Mouse (Mus musculus) 3134 (cell line): ENCODE measurements around the gene Cfap65.
A peak's percentile ranks its signal among the peaks of the same experiment; 100 is the strongest.

Experiments used
- DNase-seq: peaks from one replicate; pipeline ENCODE4 v3.0.0-alpha.2; 2011; ENCODE audit warnings: low spot score; ENCODE audit not compliant: insufficient read length; ENCODE audit errors: extremely low read depth

The Cfap65 gene

DNA sequence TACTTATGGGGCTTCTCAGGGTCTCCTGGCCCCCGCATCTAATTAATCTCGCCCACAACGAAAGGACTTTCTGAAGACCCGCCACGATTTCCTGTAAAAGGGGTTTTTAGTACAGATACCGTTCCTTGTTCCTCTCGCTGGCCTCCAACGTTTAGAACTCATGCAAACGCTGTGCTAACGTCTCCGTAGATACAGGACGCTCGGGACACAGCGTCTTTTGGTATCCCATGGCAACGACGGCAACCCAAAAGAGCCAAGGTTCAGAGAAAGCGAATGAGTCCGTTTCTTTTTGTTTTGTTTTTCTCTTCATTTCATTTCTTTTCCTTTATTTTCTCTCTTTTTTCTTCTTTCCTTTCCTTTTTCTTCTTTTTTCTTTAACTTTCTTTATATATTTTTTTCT, at the start of gene Cfap65:
Gene Cfap65, minus strand, starts transcription at position 198 of the 400 bp plus-strand sequence.
- DNase-seq, result no peak

- no peak for DNase-seq
These were observed 41.6 kb upstream of the Cfap65 start for GRCm38 (mm10) chr1:74977001-74977400.

DNA sequence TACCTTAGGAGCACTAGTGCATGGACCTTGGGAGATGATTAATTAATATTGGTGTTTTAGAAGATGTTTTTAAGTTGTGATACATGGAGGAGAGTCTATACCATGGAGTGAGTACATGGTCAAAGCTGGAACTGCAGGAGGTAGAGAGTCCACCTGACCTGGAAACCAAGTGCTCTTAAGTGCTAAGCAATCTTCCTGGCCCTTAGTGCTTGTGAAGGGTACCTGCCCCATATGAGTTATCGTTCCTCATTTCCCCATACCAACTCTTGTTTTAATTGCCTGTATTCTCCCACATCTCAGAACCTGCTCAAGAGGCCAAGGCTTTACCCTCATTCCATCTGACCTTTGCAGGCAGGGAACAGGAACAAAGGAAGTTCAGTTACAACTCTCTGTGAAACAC, 40.5 kb upstream of the Cfap65 start:
- no peak for DNase-seq

GRCm38 (mm10) chr1:74973590-74973989, 38.2 kb upstream of the Cfap65 start:
- DNase-seq, result no peak

DNA sequence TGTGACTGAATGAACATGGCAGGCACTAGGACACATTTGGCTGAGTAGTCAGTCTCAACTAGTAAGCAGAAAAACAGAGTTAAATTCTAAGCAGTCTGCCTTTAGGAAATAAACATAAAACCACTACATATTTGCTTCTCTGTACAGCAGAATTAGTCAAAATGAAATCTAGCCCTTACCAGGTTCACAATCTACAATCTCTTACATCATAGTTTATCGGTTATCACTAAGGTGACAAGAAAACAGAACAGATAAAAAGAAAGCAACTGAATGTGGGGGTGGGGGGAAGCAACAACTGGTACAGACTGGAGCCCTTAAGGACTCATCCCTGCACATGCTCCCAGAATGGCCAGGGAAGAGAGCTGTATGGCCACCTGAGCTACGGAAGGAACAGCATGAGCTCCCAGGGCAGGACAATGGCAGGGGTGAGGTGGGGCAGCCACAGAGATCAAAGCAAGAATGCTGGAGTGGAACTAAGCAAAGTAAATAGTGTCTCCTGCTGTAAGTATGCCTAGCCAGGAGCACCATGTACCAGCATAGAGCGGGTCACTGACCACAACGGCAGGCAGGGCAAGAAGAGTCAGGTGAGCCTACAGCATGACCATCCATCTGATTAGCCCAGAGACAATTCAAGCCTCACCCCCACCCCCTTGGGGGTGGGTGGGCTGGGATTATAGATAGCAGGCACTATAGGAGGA, 36.1 kb upstream of the Cfap65 start:
- no peak for DNase-seq

GRCm38 (mm10) chr1:74967962-74968580, 32.7 kb upstream of the Cfap65 start:
- no peak for DNase-seq

DNA sequence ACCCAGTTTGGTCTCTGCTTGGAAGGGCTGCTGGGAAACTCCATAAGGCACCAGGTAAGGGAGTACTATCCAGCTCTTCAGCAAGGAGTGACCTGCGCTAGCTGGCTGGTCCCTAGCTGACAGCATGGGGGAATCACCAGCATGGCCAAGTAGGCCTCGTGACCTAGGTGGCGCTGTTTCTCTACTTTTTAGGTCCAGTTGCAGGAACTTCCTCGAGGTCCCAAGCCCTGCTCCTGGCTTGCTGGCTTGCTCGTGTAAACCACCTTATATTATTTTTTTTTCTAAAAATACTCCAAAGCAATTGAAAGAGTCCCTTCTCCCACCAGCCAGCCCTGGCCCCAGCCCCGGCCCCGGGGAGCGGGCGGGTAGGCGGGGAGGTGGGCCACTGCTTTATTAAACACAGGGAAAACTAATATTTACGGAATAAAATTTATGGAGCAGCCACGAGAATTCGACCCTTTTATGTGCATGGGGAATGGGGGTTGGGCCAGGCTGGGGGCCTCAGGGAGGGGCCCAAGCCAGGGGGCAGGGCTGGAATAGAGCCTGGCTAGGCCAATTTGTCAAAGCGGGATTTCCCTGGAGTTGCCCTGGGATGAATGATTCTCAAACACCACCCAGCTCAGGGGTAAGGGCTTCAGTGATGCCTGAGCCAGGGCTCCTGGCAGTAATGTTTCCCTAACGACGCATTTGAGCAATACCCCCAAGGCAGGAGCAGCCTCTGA, 29.3 kb upstream of the Cfap65 start:
- peak; percentile 42 for DNase-seq

DNA sequence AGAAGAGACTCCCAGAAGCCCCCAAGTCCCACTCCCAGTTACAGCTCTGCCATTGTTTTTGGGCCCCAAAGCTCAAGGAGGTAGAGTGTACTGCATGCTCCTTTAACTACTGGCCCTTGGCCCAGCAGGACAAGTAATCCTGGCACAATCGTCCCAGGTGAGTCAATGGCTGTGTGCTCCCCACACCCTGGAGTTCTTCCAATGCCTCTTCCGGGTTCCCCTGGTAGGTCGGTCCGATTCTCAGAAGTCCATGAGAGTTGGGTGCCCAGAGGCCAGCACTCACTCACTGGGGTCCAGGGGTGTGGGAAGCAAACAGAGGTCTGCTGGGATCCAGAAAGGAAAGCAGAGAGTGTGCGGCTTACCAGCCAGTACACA, 27.4 kb upstream of the Cfap65 start:
- no peak for DNase-seq

GRCm38 (mm10) chr1:74962126-74962852, 26.9 kb upstream of the Cfap65 start:
- DNase-seq, result no peak

DNA sequence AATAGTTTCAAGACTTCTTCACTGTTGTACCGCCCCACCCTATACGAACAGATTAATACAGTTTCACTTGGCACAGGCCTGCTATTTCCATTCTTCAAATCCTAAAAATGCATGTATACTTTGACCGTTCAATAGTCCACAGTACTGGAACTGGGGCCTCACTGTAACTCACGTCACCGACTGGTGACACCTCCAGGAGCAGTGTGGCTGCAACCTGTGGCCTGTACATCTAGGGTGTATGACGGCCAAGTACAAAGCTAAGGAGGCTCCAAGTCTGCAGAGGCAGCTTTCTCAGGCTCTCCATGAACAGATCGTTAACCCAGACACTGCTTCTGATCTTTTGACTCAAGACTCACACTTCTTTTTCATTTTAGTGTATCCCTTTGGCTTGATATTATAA, 26.3 kb upstream of the Cfap65 start:
- no peak for DNase-seq

DNA sequence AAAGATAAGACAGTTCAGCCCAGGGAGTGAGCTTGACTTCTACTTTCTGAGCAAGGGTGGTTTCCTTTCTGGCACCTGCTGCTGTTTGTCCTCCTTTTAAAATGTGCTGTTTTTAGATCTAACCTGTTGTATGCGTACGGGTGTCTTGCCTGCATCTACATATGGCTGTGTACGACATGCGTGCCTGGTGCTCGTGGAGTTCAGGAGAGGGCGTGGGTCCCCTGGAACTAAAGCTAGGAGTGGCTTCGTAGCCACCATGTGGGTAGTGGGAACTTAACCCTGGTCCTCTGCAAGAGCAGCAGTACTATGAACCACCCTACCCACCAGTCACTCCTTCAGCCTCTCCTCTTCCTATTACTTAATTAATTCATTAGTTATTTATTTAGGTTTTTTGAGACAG, 24.7 kb upstream of the Cfap65 start:
- DNase-seq, result no peak

GRCm38 (mm10) chr1:74951556-74952210, 16.3 kb upstream of the Cfap65 start, which contains the start of gene Ihh:
Gene Ihh (minus strand): TSS chr1:74951672.
- no peak for DNase-seq

DNA sequence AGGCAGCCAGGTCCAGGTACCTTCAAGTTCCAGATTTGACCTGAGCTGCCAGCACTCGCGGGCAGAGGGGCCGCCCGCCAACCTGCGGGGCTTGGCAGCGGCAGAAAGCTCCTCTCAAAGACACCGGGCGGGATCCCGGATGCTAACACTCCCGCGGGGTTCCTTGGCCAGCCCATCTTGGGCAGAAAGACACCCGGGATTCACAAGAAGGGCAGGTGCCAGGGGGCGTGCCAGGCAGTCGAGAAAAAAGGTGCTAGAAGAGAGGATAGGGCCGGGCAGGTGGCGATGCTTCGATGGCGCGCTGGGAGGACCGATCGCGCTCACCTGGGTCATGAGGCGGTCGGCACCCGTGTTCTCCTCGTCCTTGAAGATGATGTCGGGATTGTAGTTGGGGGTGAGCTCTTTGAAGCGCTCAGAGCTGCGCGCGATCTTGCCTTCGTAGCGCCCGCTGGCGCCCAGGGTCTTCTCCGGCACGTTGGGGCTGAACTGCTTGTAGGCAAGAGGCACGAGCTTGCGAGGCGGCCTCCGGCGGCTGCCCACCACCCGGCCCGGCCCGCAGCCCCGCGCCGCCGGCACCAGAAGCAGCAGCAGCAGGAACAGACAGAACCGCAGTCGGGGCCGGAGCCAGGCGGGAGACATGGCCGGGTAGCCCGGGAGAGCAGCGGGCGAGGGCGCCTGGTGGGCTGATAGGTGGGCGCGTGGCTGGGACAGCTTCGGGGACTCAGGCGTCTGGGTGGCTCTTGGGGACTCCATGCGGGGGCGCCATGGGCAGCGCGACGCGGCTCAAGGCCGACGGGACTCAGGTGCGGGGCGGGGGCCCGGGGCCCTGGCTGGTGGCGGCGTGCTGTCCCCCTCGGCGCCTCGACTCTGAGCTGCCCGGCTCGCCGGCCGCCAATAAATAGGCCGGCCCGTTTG, 15.4 kb upstream of the Cfap65 start:
- DNase-seq, result no peak

- no peak for DNase-seq
These were observed 14.7 kb upstream of the Cfap65 start for GRCm38 (mm10) chr1:74950066-74950465.

GRCm38 (mm10) chr1:74949666-74950050, 14.3 kb upstream of the Cfap65 start:
- DNase-seq, result no peak

- DNase-seq, result peak; percentile 34
These were observed 13.6 kb upstream of the Cfap65 start for GRCm38 (mm10) chr1:74948784-74949665.

GRCm38 (mm10) chr1:74947986-74948670, 12.7 kb upstream of the Cfap65 start:
- no peak for DNase-seq
